21 mouse cellular contexts compared by ENCODE assay signal in genomic region chr5:39840576-39840975, GRCm38 (mm10).
A peak's percentile ranks its signal among the peaks of the same experiment; 100 is the strongest.
DNase-seq lines count a peak whose midpoint lies in the region; ATAC-seq and TF ChIP-seq lines count a peak whose summit lies in the region.
"Had no signal": no experiment of that assay in that cellular context is flagged by ENCODE, and none has a peak within 500 bp of the region (broad histone marks: within the 10 kb centered on the region; RNA-seq: fewer than 3 reads in every experiment).

No protein-coding gene starts in this region.

- no peak for DNase-seq in gastrocnemius, adult 2 months
- DNase-seq in gastrocnemius, postnatal 4 days (ENCODE audit: low spot score in 2 of 2) = no peak
- DNase-seq in heart, adult 11 months = no peak
- peak; percentile 25 for DNase-seq in urinary bladder, postnatal 25 days (ENCODE audit: low spot score)
- no peak for DNase-seq in urinary bladder, adult 2 months (ENCODE audit: low spot score)
- no peak for DNase-seq in stomach, postnatal 0 days (ENCODE audit: low spot score)
- DNase-seq: adrenal gland, adult 8-10 months; B cell, adult 2 months; cerebellum, adult 11 months; cerebellum, adult 8-10 months; cerebellum, postnatal 25 days had no signal

- no peaks in the 10 kb centered on the region for H3K36me3 ChIP-seq in heart, embryonic 16.5 days (ENCODE audit: control insufficient read depth, insufficient read depth)
- H3K36me3 ChIP-seq in stomach, postnatal 0 days (ENCODE audit: control insufficient read depth, insufficient read depth, low read length) = no peaks in the 10 kb centered on the region
- no peaks in the 10 kb centered on the region for H3K36me3 ChIP-seq in midbrain, embryonic 16.5 days (ENCODE audit: control insufficient read depth, insufficient read depth, low read length)
- H3K36me3 ChIP-seq: embryonic facial prominence, embryonic 12.5 days; forebrain, embryonic 12.5 days; G1E had no signal

- ATAC-seq in heart, embryonic 16.5 days (replicated peaks; ENCODE audit: extremely low read depth, insufficient read depth, low FRiP score) = no peak
- peak; percentile 77 for ATAC-seq in stomach, postnatal 0 days (ENCODE audit: low FRiP score, low TSS enrichment)
- ATAC-seq in midbrain, embryonic 16.5 days = no peak
- ATAC-seq: CD4-positive, CD25-positive, alpha-beta regulatory T cell, adult 4 months; forebrain, embryonic 16.5 days; hindbrain, embryonic 16.5 days; inflammation-experienced regulatory T-cells, adult 6 months; intestine, postnatal 0 days had no signal

- TF ChIP-seq CTCF in gastrocnemius, adult 2 months (IDR thresholded peaks at IDR 0.05) = no peak
- no peak for TF ChIP-seq CTCF in stomach, postnatal 0 days (IDR thresholded peaks at IDR 0.05; ENCODE audit: low read depth)

- no peaks in the 10 kb centered on the region for H3K27me3 ChIP-seq in heart, embryonic 16.5 days (ENCODE audit: control insufficient read depth, insufficient read depth, low read length)
- H3K27me3 ChIP-seq in stomach, postnatal 0 days (ENCODE audit: control insufficient read depth, insufficient read depth, low read length) = no peaks in the 10 kb centered on the region
- H3K27me3 ChIP-seq in midbrain, embryonic 16.5 days (ENCODE audit: control insufficient read depth, insufficient read depth, low read depth, low read length) = no peaks in the 10 kb centered on the region
- H3K27me3 ChIP-seq: embryonic facial prominence, embryonic 12.5 days; forebrain, embryonic 12.5 days had no signal

- H3K4me1 ChIP-seq in heart, embryonic 16.5 days (ENCODE audit: control insufficient read depth, insufficient read depth, low read length) = no peaks in the 10 kb centered on the region
- H3K4me1 ChIP-seq in stomach, postnatal 0 days (replicated peaks; ENCODE audit: control insufficient read depth, insufficient read depth) = no peaks in the 10 kb centered on the region
- H3K4me1 ChIP-seq in midbrain, embryonic 16.5 days (ENCODE audit: control insufficient read depth, insufficient read depth, low read length) = no peaks in the 10 kb centered on the region
- H3K4me1 ChIP-seq: embryonic facial prominence, embryonic 12.5 days; forebrain, embryonic 12.5 days had no signal

- H3K9me3 ChIP-seq in heart, embryonic 16.5 days (replicated peaks; ENCODE audit: control insufficient read depth, low read length) = no peaks in the 10 kb centered on the region
- H3K9me3 ChIP-seq in stomach, postnatal 0 days (ENCODE audit: control insufficient read depth, low read length) = no peaks in the 10 kb centered on the region
- no peaks in the 10 kb centered on the region for H3K9me3 ChIP-seq in midbrain, embryonic 16.5 days (replicated peaks; ENCODE audit: control insufficient read depth, low read length, poor library complexity, severe bottlenecking)
- H3K9me3 ChIP-seq: embryonic facial prominence, embryonic 12.5 days; forebrain, embryonic 12.5 days had no signal

- no peak overlapping the region for H3K4me2 ChIP-seq in heart, embryonic 16.5 days (ENCODE audit: low read depth, low read length)
- H3K4me2 ChIP-seq in stomach, postnatal 0 days (replicated peaks; ENCODE audit: low read depth) = no peak overlapping the region
- H3K4me2 ChIP-seq in midbrain, embryonic 16.5 days (ENCODE audit: low read length) = no peak overlapping the region
- H3K4me2 ChIP-seq: embryonic facial prominence, embryonic 12.5 days; forebrain, embryonic 12.5 days had no signal

- no peak overlapping the region for H3K4me3 ChIP-seq in gastrocnemius, adult 2 months
- no peak overlapping the region for H3K4me3 ChIP-seq in heart, embryonic 16.5 days (ENCODE audit: low read length)
- no peak overlapping the region for H3K4me3 ChIP-seq in stomach, postnatal 0 days (ENCODE audit: low read depth, low read length)
- no peak overlapping the region for H3K4me3 ChIP-seq in midbrain, embryonic 16.5 days (ENCODE audit: low read depth, low read length)
- H3K4me3 ChIP-seq: embryonic facial prominence, embryonic 12.5 days; forebrain, embryonic 12.5 days had no signal

- no peak for TF ChIP-seq EP300 in stomach, postnatal 0 days (optimal IDR thresholded peaks at IDR 0.05)

- H3K9ac ChIP-seq in heart, embryonic 16.5 days (ENCODE audit: low read length) = no peak overlapping the region
- no peak overlapping the region for H3K9ac ChIP-seq in stomach, postnatal 0 days (ENCODE audit: low read length)
- H3K9ac ChIP-seq in midbrain, embryonic 16.5 days (ENCODE audit: low read depth, low read length) = no peak overlapping the region
- H3K9ac ChIP-seq: embryonic facial prominence, embryonic 12.5 days; forebrain, embryonic 12.5 days had no signal

- intact Hi-C loops in gastrocnemius, adult 2 months (cut with DNase I) = no loop called here

- H3K27ac ChIP-seq in gastrocnemius, adult 2 months = peak overlapping the region; percentile 65
- H3K27ac ChIP-seq in heart, embryonic 16.5 days (ENCODE audit: low read length) = peak overlapping the region; percentile 61
- peak overlapping the region; percentile 49 for H3K27ac ChIP-seq in stomach, postnatal 0 days (replicated peaks)
- H3K27ac ChIP-seq in midbrain, embryonic 16.5 days (ENCODE audit: low read length) = no peak overlapping the region
- H3K27ac ChIP-seq: embryonic facial prominence, embryonic 12.5 days; forebrain, embryonic 12.5 days had no signal

- 78% methylated on average over 4 of the region's 4 CpGs for WGBS in heart, embryonic 16.5 days
- WGBS in stomach, postnatal 0 days = 57% methylated on average over 4 of the region's 4 CpGs
- 96% methylated on average over 4 of the region's 4 CpGs for WGBS in midbrain, embryonic 16.5 days
